Mouse (Mus musculus) CH12.LX (cell line): ENCODE measurements around the gene Ezh1. TPM values are rescaled to one million over a fixed set of nuclear protein-coding genes. Genes with fewer than 3 reads are reported as not detected.

Experiments
- DNase-seq: peaks from one replicate; pipeline ENCODE4 v3.0.0-alpha.2; 2013; ENCODE audit errors: extremely low read depth
- H3K27ac ChIP-seq: 2 replicates; pipeline ENCODE4 v1.5.1; 2012; ENCODE audit warnings: low read depth, mild to moderate bottlenecking, control low read depth, moderate library complexity; ENCODE audit not compliant: insufficient read depth
- H3K27me3 ChIP-seq: replicated peaks from 2 replicates; pipeline ENCODE3; 2012; ENCODE audit warnings: inconsistent platforms
- H3K36me3 ChIP-seq, 2 experiments: replicated peaks in 1 of 2; 2 replicates each; pipeline versions ENCODE3 to v1.6.1; 2012; ENCODE audit warnings: inconsistent platforms in 1 of 2, low read length in 1 of 2, mild to moderate bottlenecking in 1 of 2, mixed read lengths in 1 of 2, moderate library complexity in 1 of 2; ENCODE audit not compliant: control insufficient read depth in 1 of 2, insufficient read depth in 1 of 2
- H3K4me1 ChIP-seq, 2 experiments: 2 replicates each; pipeline ENCODE4 v1.6.1; 2012; ENCODE audit warnings: inconsistent platforms in 1 of 2, moderate library complexity in 1 of 2; ENCODE audit not compliant: insufficient read depth in 2 of 2, control insufficient read depth in 1 of 2
- H3K4me2 ChIP-seq: 2 replicates; pipeline ENCODE4 v1.6.1; 2012; ENCODE audit warnings: low read depth, mild to moderate bottlenecking, control low read depth; ENCODE audit not compliant: poor library complexity, insufficient read depth, severe bottlenecking
- H3K4me3 ChIP-seq, 3 experiments: fragments of 150-350 bp in 1 of 3; sonication (generic) in 1 of 3; replicated peaks in 1 of 3; 2 replicates each; pipeline versions ENCODE3 to v1.5.1; 2011 to 2012; ENCODE audit warnings: low read depth in 2 of 3, low read length in 2 of 3, mild to moderate bottlenecking in 2 of 3, moderate library complexity in 2 of 3, control low read depth in 1 of 3, improper control_type of control experiment in 1 of 3, inconsistent platforms in 1 of 3, mixed read lengths in 1 of 3; ENCODE audit not compliant: poor library complexity in 1 of 3
- H3K79me2 ChIP-seq: replicated peaks from 2 replicates; pipeline ENCODE4 v1.6.1; 2012; ENCODE audit warnings: mild to moderate bottlenecking, moderate library complexity; ENCODE audit not compliant: control insufficient read depth, poor library complexity, insufficient read depth, severe bottlenecking; ENCODE audit errors: extremely low read depth
- H3K9ac ChIP-seq: 2 replicates; pipeline ENCODE4 v1.6.1; 2012; ENCODE audit warnings: low read depth, mild to moderate bottlenecking, control low read depth, moderate library complexity; ENCODE audit not compliant: insufficient read depth
- H3K9me3 ChIP-seq: replicated peaks from 2 replicates; pipeline ENCODE3; 2012; ENCODE audit warnings: low read length, inconsistent platforms, mixed read lengths
- CHD1 ChIP-seq: IDR thresholded peaks from 2 replicates; pipeline ENCODE4 v1.6.1; 2012; ENCODE audit warnings: low read depth, low read length, improper control_type of control experiment, inconsistent platforms
- CTCF ChIP-seq, 2 experiments: IDR thresholded peaks in 1 of 2; conservative IDR thresholded peaks in 1 of 2; 2 replicates each; pipeline ENCODE4 v1.5.1; 2011 to 2012; ENCODE audit warnings: low read depth in 2 of 2, low read length in 2 of 2, improper control_type of control experiment in 1 of 2, inconsistent platforms in 1 of 2, mild to moderate bottlenecking in 1 of 2, moderate library complexity in 1 of 2
- E2F4 ChIP-seq: IDR thresholded peaks from 2 replicates; pipeline ENCODE4 v1.6.1; 2011; ENCODE audit warnings: low read depth, low read length, improper control_type of control experiment; ENCODE audit not compliant: insufficient replicate concordance
- ELF1 ChIP-seq: IDR thresholded peaks from 2 replicates; pipeline ENCODE4 v1.6.1; 2014; ENCODE audit warnings: low read depth, mild to moderate bottlenecking, inconsistent platforms, low read length, improper control_type of control experiment
- ETS1 ChIP-seq: conservative IDR thresholded peaks from 2 replicates; pipeline ENCODE4 v1.6.1; 2012; ENCODE audit warnings: low read depth, mild to moderate bottlenecking, inconsistent platforms, low read length, improper control_type of control experiment, moderate library complexity
- GABPA ChIP-seq: IDR thresholded peaks from 2 replicates; pipeline ENCODE4 v1.6.1; 2012; ENCODE audit warnings: low read depth, low read length, improper control_type of control experiment, inconsistent platforms; ENCODE audit not compliant: insufficient replicate concordance
- JUND ChIP-seq: conservative IDR thresholded peaks from 2 replicates; pipeline ENCODE4 v1.6.1; 2011; ENCODE audit warnings: low read depth, low read length, improper control_type of control experiment
- MAX ChIP-seq: IDR thresholded peaks from 2 replicates; pipeline ENCODE4 v1.6.1; 2011; ENCODE audit warnings: low read length, improper control_type of control experiment
- MEF2A ChIP-seq: IDR thresholded peaks from 2 replicates; pipeline ENCODE4 v1.6.1; 2014; ENCODE audit warnings: low read depth, mild to moderate bottlenecking, inconsistent platforms, low read length, improper control_type of control experiment, borderline replicate concordance
- MYC ChIP-seq: IDR thresholded peaks from 2 replicates; pipeline ENCODE4 v1.6.1; 2011; ENCODE audit warnings: low read depth, mild to moderate bottlenecking, improper control_type of control experiment, low read length
- NELFE ChIP-seq: IDR thresholded peaks from 2 replicates; pipeline ENCODE4 v1.6.1; 2011; ENCODE audit warnings: low read depth, low read length, improper control_type of control experiment
- PAX5 ChIP-seq: IDR thresholded peaks from 2 replicates; pipeline ENCODE4 v1.6.1; 2012; ENCODE audit warnings: low read length, inconsistent platforms, mixed read lengths
- POLR2A ChIP-seq: IDR thresholded peaks from 2 replicates; pipeline ENCODE4 v1.6.1; 2011; ENCODE audit warnings: low read depth, mild to moderate bottlenecking, improper control_type of control experiment, low read length
- POLR2AphosphoS2 ChIP-seq: IDR thresholded peaks from 2 replicates; pipeline ENCODE4 v1.6.1; 2011; ENCODE audit warnings: low read depth, low read length, improper control_type of control experiment
- SIN3A ChIP-seq: IDR thresholded peaks from 2 replicates; pipeline ENCODE4 v1.6.1; 2012; ENCODE audit warnings: low read length, improper control_type of control experiment, inconsistent platforms
- UBTF ChIP-seq: IDR thresholded peaks from 2 replicates; pipeline ENCODE4 v1.6.1; 2012; ENCODE audit warnings: low read depth, mild to moderate bottlenecking, inconsistent platforms, low read length, improper control_type of control experiment, moderate library complexity
- USF2 ChIP-seq: conservative IDR thresholded peaks from 2 replicates; pipeline ENCODE4 v1.6.1; 2011; ENCODE audit warnings: low read depth, low read length, improper control_type of control experiment
- ZC3H11A ChIP-seq: IDR thresholded peaks from 2 replicates; pipeline ENCODE4 v1.6.1; 2012; ENCODE audit warnings: low read depth, mild to moderate bottlenecking, inconsistent platforms, low read length, improper control_type of control experiment
- ZKSCAN1 ChIP-seq: IDR thresholded peaks from 2 replicates; pipeline ENCODE4 v1.6.1; 2012; ENCODE audit warnings: low read depth, inconsistent platforms, low read length, improper control_type of control experiment, borderline replicate concordance
- ZNF384 ChIP-seq: IDR thresholded peaks from 2 replicates; pipeline ENCODE4 v1.6.1; 2012; ENCODE audit warnings: low read depth, low read length, improper control_type of control experiment, inconsistent platforms
- dilution Hi-C: fragments of 300-500 bp; cut with MboI; formaldehyde crosslinking; loops from 2 replicates; pipeline ENCODE4 v1.14.3; 2020; ENCODE audit warnings: low sequenced_read_pairs; ENCODE audit not compliant: extremely low pct_unique_long_range_greater_than_20kb, extremely low pct_ligation_motif_present
- in situ Hi-C: fragments of 300-500 bp; cut with MboI; formaldehyde crosslinking; loops from 3 replicates; pipeline ENCODE4 v1.14.3; 2019; ENCODE audit warnings: low sequenced_read_pairs, low pct_ligation_motif_present, low pct_unique_long_range_greater_than_20kb, mixed read lengths
- polyA plus RNA-seq: library from polyadenylated mRNA; unstranded; fragments of >175 nt; gene quantifications from 2 replicates; pipeline ENCODE4 v1.2.1, GENCODE M21; 2012; ENCODE audit warnings: low read depth; ENCODE audit not compliant: insufficient read length
- total RNA-seq, 2 experiments: library from RNA; depleted of rRNA; stranded (reverse); fragments of 300-350 nt in 1 of 2; fragments of >200 nt in 1 of 2; gene quantifications; 2 replicates each; pipeline ENCODE4 v1.2.3; 2012 to 2014

Gene Ezh1
- total and polyA plus RNA-seq, 3 experiments: 8.7 to 15.3 (median 12.1) TPM

DNA sequence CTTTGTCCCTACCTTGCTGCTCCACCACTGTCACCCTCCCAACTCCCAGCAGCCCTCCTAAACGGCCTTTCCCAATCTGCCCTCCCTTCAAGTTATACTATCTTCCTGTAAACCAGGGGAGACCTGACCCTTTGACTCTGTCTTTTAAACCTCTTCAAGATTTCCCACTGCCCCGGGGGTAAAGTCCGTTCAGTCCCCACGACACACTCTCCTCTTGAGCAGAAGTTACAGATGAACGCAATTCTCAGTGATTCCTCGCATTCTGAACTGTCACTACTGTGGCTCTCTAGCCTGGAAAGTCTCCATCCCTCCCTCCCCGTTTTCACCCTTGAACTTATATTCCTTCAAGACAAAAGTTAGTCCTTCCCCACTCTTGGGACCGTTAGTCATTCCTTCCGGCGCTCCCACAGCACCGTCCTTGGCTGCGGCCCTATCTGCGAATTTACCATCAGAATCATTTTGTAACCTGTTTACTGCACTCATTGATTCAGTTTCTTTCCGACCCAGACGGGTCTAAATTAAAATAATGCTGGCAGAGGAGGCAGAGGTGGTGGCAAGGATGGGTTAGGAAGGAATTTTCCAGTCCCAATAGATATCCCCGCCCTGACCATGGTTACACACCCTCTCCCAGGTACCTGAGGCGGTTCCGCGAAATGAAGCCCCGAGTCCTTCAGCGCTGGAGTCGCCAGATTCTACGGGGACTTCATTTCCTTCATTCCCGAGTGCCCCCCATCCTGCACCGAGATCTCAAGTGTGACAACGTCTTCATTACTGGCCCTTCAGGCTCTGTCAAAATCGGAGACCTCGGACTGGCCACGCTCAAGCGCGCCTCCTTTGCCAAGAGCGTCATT lies 37.1 kb upstream of the Ezh1 start:
- in situ Hi-C loops (no loop called here), dilution Hi-C loops (no loop called here)
- TF ChIP-seq E2F4: no peak
- TF ChIP-seq MYC: no peak
- TF ChIP-seq SIN3A: no peak
- no peak for TF ChIP-seq GABPA
- no peak for TF ChIP-seq POLR2AphosphoS2
- no peak for TF ChIP-seq NELFE
- no peak for TF ChIP-seq ZKSCAN1
- TF ChIP-seq JUND: no peak
- TF ChIP-seq ZNF384: no peak
- Histone ChIP-seq H3K4me2 (no peak overlapping the region), H3K9ac (no peak overlapping the region), H3K4me3 (no peak overlapping the region), H3K4me1 (peaks cover 4 to 27% of the 10 kb centered on the region in 2 experiments; a peak in 3 of 4 replicates), H3K27ac (no peak overlapping the region), H3K79me2 (no peaks in the 10 kb centered on the region), H3K36me3 (peaks cover 12 to 71% of the 10 kb centered on the region in 2 experiments), H3K9me3 (no peaks in the 10 kb centered on the region), H3K27me3 (no peaks in the 10 kb centered on the region)
- no peak for DNase-seq

DNA sequence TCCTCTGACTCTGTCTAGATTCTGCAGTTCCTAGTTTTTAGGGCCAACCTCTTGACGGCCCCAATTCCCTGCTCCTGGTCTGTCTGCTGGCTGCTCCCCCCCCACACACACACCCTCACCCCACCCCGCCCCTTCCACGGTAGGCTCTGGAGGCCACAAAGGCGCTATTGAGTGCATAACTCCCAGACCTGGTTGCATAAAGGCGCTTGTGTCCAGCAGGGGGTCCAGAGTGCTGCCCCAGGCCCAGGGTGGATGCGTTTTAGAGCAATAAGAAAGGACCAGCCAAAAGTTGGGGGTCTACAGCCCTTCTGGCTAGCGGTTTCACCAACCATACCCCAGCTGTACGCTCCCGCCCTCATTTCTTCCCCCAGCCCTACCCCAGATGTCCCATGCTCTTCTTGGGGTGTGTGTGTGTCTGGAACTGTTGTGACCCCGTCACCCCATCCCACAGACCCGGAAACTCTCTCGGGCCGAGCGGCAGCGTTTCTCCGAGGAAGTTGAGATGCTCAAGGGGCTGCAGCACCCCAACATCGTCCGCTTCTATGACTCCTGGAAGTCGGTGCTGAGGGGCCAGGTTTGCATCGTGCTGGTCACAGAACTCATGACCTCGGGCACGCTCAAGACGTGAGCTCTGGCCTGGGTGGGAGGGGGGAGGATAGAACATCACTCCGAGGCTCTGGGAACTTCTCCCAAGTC lies 36.2 kb upstream of the Ezh1 start:
- no peak overlapping the region for H3K27ac ChIP-seq
- no peaks in the 10 kb centered on the region for H3K27me3 ChIP-seq
- H3K4me3 ChIP-seq: no peak overlapping the region
- H3K36me3 ChIP-seq: peaks cover 18 to 75% of the 10 kb centered on the region in 2 experiments
- dilution Hi-C loops: no loop called here
- H3K4me2 ChIP-seq: no peak overlapping the region
- TF ChIP-seq POLR2A: no peak
- TF ChIP-seq, all 38 proteins: peak for 0
- DNase-seq: no peak
- in situ Hi-C loops: no loop called here
- peaks cover 4 to 31% of the 10 kb centered on the region in 2 experiments; a peak in 3 of 4 replicates for H3K4me1 ChIP-seq
- no peaks in the 10 kb centered on the region for H3K9me3 ChIP-seq
- no peak overlapping the region for H3K9ac ChIP-seq
- H3K79me2 ChIP-seq: no peaks in the 10 kb centered on the region

GRCm38 (mm10) chr11:101260826-101261380 lies 34.6 kb upstream of the Ezh1 start:
- no peak overlapping the region for H3K9ac ChIP-seq
- H3K4me2 ChIP-seq: 0 out of 2 replicates have a peak overlapping the region, but pooled peaks have one; percentile 12
- peaks cover 4 to 34% of the 10 kb centered on the region in 2 experiments; a peak in 3 of 4 replicates for H3K4me1 ChIP-seq
- no peaks in the 10 kb centered on the region for H3K9me3 ChIP-seq
- H3K27me3 ChIP-seq: no peaks in the 10 kb centered on the region
- DNase-seq: no peak
- dilution Hi-C loops: no loop called here
- H3K27ac ChIP-seq: no peak overlapping the region
- H3K36me3 ChIP-seq: peaks cover 26 to 81% of the 10 kb centered on the region in 2 experiments
- no peaks in the 10 kb centered on the region for H3K79me2 ChIP-seq
- in situ Hi-C loops: no loop called here
- TF ChIP-seq ETS1 (no peak), ELF1 (no peak), CHD1 (no peak), PAX5 (no peak), NELFE (no peak), ZC3H11A (no peak), MAX (no peak), UBTF (no peak), POLR2AphosphoS2 (no peak), USF2 (no peak), MEF2A (no peak), CTCF (conservative IDR thresholded peaks at IDR 0.05 in 1 of 2, IDR thresholded peaks at IDR 0.05 in 1 of 2; ENCODE audit: low read depth in 2 of 2, low read length in 2 of 2) (no peak)
- peak overlapping the region in 1 of 3 experiments; percentile 18 for H3K4me3 ChIP-seq
